9 mouse cellular contexts compared by ENCODE assay signal in the genomic region with DNA sequence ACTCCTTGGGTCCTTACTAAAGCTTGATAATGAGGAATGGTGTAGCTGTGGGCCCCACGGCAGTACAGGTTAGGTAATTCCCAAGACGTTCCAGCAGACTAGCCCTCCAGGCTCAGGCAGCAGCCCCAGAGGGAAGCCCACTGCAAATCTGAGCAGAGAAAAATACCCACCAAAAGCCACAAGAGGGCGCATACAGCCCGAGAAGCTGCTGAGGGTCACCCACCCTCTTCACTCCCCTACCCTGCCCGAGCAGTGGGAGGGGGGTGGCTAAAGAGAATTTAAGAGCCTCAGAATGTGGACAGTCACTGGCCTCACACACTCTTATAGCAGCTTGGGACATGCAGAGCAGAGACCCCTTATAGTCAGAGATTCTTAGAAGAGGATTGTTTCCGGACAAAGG. TPM values are rescaled to one million over a fixed set of nuclear protein-coding genes. Genes with fewer than 3 reads are reported as not detected.
DNase-seq lines count a peak whose midpoint lies in the region; ATAC-seq and TF ChIP-seq lines count a peak whose summit lies in the region.
"Had no signal": no experiment of that assay in that cellular context is flagged by ENCODE, and none has a peak within 500 bp of the region (broad histone marks: within the 10 kb centered on the region; RNA-seq: fewer than 3 reads in every experiment).

No protein-coding gene starts in this region.

- 10% methylated on average over 6 of the region's 6 CpGs for WGBS in neural tube, embryonic 15.5 days
- 18% methylated on average over 6 of the region's 6 CpGs for WGBS in liver, postnatal 0 days (ENCODE audit: insufficient replicate concordance)
- WGBS in stomach, embryonic 16.5 days = 15% methylated on average over 6 of the region's 6 CpGs

- no peaks in the 10 kb centered on the region for H3K9me3 ChIP-seq in neural tube, embryonic 15.5 days (replicated peaks)
- H3K9me3 ChIP-seq in liver, postnatal 0 days (ENCODE audit: low read length) = no peaks in the 10 kb centered on the region
- H3K9me3 ChIP-seq in stomach, embryonic 16.5 days (replicated peaks; ENCODE audit: control insufficient read depth, low read length) = no peaks in the 10 kb centered on the region

- no peak overlapping the region for H3K4me3 ChIP-seq in neural tube, embryonic 15.5 days (replicated peaks)
- H3K4me3 ChIP-seq in cortical plate, adult 2 months (ENCODE audit: insufficient read depth, low read length) = no peak overlapping the region
- no peak overlapping the region for H3K4me3 ChIP-seq in liver, postnatal 0 days (ENCODE audit: low read depth, low read length)
- H3K4me3 ChIP-seq in stomach, embryonic 16.5 days (replicated peaks; ENCODE audit: low read length) = no peak overlapping the region

- H3K36me3 ChIP-seq in neural tube, embryonic 15.5 days = no peaks in the 10 kb centered on the region
- no peaks in the 10 kb centered on the region for H3K36me3 ChIP-seq in liver, postnatal 0 days (replicated peaks; ENCODE audit: insufficient read depth, low read length)
- no peaks in the 10 kb centered on the region for H3K36me3 ChIP-seq in stomach, embryonic 16.5 days (ENCODE audit: control insufficient read depth, insufficient read depth, low read length)

- H3K9ac ChIP-seq in neural tube, embryonic 15.5 days (replicated peaks) = no peak overlapping the region
- no peak overlapping the region for H3K9ac ChIP-seq in liver, postnatal 0 days (replicated peaks)
- H3K9ac ChIP-seq in stomach, embryonic 16.5 days (ENCODE audit: low read length) = peak overlapping the region; percentile 20; the same call in 1 of the 2 replicates

- no peak overlapping the region for H3K4me2 ChIP-seq in neural tube, embryonic 15.5 days
- H3K4me2 ChIP-seq in liver, postnatal 0 days (ENCODE audit: low read depth, low read length) = no peak overlapping the region
- H3K4me2 ChIP-seq in stomach, embryonic 16.5 days (ENCODE audit: low read depth, low read length) = no peak overlapping the region

- no peak for ATAC-seq in neural tube, embryonic 15.5 days (ENCODE audit: low FRiP score)
- ATAC-seq in liver, postnatal 0 days = no peak
- ATAC-seq in stomach, embryonic 16.5 days (ENCODE audit: insufficient read depth, low FRiP score) = no peak

- peak; percentile 71 for DNase-seq in neural tube, embryonic 10.5 days (ENCODE audit: extremely low spot score, low spot score)
- DNase-seq in heart, postnatal 4 days = peak; percentile 67
- DNase-seq in liver, postnatal 0 days = no peak
- DNase-seq in frontal cortex, postnatal 14 days (ENCODE audit: low spot score in 2 of 2) = no peak
- no peak for DNase-seq in spleen, postnatal 10 days (ENCODE audit: low spot score in 2 of 2)

- peak; percentile 56 for TF ChIP-seq CTCF in cortical plate, adult 2 months (IDR thresholded peaks at IDR 0.05; ENCODE audit: extremely low read depth, insufficient read depth, low read length)
- TF ChIP-seq CTCF in liver, postnatal 0 days (IDR thresholded peaks at IDR 0.05; ENCODE audit: low read depth) = peak; percentile 71

- H3K27me3 ChIP-seq in neural tube, embryonic 15.5 days (replicated peaks) = peaks cover 41% of the 10 kb centered on the region
- peaks cover 27% of the 10 kb centered on the region for H3K27me3 ChIP-seq in liver, postnatal 0 days (ENCODE audit: insufficient read depth, low read length)
- H3K27me3 ChIP-seq in stomach, embryonic 16.5 days (ENCODE audit: control insufficient read depth, insufficient read depth, low read length) = peaks cover 9% of the 10 kb centered on the region

- H3K27ac ChIP-seq in neural tube, embryonic 15.5 days (replicated peaks) = no peak overlapping the region
- H3K27ac ChIP-seq in cortical plate, adult 2 months (ENCODE audit: insufficient read depth, low read length) = no peak overlapping the region
- H3K27ac ChIP-seq in liver, postnatal 0 days (ENCODE audit: low read depth) = no peak overlapping the region
- H3K27ac ChIP-seq in stomach, embryonic 16.5 days (ENCODE audit: low read length) = no peak overlapping the region; the same call in 1 of the 2 replicates

- TF ChIP-seq POLR2A in cortical plate, adult 2 months (IDR thresholded peaks at IDR 0.05; ENCODE audit: extremely low read depth, insufficient read depth, low read length) = no peak

- TF ChIP-seq EP300 in liver, postnatal 0 days (IDR thresholded peaks at IDR 0.05; ENCODE audit: low read depth) = no peak

- peaks cover 18% of the 10 kb centered on the region for H3K4me1 ChIP-seq in neural tube, embryonic 15.5 days
- H3K4me1 ChIP-seq in cortical plate, adult 2 months (ENCODE audit: control insufficient read depth, insufficient read depth, low read length) = peaks cover 5% of the 10 kb centered on the region
- peaks cover 6% of the 10 kb centered on the region; the same call in 1 of the 2 replicates for H3K4me1 ChIP-seq in liver, postnatal 0 days (ENCODE audit: insufficient read depth)
- peaks cover 40% of the 10 kb centered on the region for H3K4me1 ChIP-seq in stomach, embryonic 16.5 days (ENCODE audit: control insufficient read depth, insufficient read depth, low read length)

RNA-seq across cellular contexts. Expression of gene Rin1, which starts 6.0 kb away (rescaled TPM):
- 0.89 and 1.0 TPM in 2 replicates for polyA plus RNA-seq in neural tube, embryonic 15.5 days (2015; fragmentation: Nextera tagmentation; extraction: Ambion mirVana)
- 68.7 and 69.0 TPM in 2 replicates for polyA plus RNA-seq in cortical plate, adult 2 months (2012; rRNA removed)
- total RNA-seq in heart, postnatal 4 days (2021) = 1 to 10 TPM; 2.2 to 2.9 TPM
- polyA plus RNA-seq in liver, postnatal 0 days (2015; fragmentation: Nextera tagmentation; extraction: Ambion mirVana) = 0.21 and 0.36 TPM in 2 replicates
- polyA plus RNA-seq in stomach, embryonic 16.5 days (2015; fragmentation: Nextera tagmentation; extraction: Ambion mirVana) = 4.5 and 4.9 TPM in 2 replicates

RNA-seq across cellular contexts. Expression of gene Cd248, which starts 11.6 kb away (rescaled TPM):
- polyA plus RNA-seq in neural tube, embryonic 15.5 days (2015; fragmentation: Nextera tagmentation; extraction: Ambion mirVana) = 19.9 and 27.4 TPM in 2 replicates
- polyA plus RNA-seq in cortical plate, adult 2 months (2012; rRNA removed) = 5.8 and 6.3 TPM in 2 replicates
- total RNA-seq in heart, postnatal 4 days (2021) = 10 to 100 TPM; 25.8 to 27.1 TPM
- 2.0 and 2.4 TPM in 2 replicates for polyA plus RNA-seq in liver, postnatal 0 days (2015; fragmentation: Nextera tagmentation; extraction: Ambion mirVana)
- polyA plus RNA-seq in stomach, embryonic 16.5 days (2015; fragmentation: Nextera tagmentation; extraction: Ambion mirVana) = 69.8 and 76.9 TPM in 2 replicates
- total RNA-seq: neutrophil, adult 5-6 weeks had no signal

RNA-seq across cellular contexts. Expression of gene Brms1, which starts 15.1 kb away (rescaled TPM):
- polyA plus RNA-seq in neural tube, embryonic 15.5 days (2015; fragmentation: Nextera tagmentation; extraction: Ambion mirVana) = 21.6 and 32.6 TPM in 2 replicates
- 29.1 and 34.8 TPM in 2 replicates for polyA plus RNA-seq in cortical plate, adult 2 months (2012; rRNA removed)
- total RNA-seq in heart, postnatal 4 days (2021) = 10 to 100 TPM; 16.7 to 18.2 TPM
- polyA plus RNA-seq in liver, postnatal 0 days (2015; fragmentation: Nextera tagmentation; extraction: Ambion mirVana) = 20.7 and 22.6 TPM in 2 replicates
- polyA plus RNA-seq in stomach, embryonic 16.5 days (2015; fragmentation: Nextera tagmentation; extraction: Ambion mirVana) = 39.8 and 43.9 TPM in 2 replicates

RNA-seq across cellular contexts. Expression of gene AC124502.3, which starts 17.6 kb away (rescaled TPM):
- 4.1 and 4.2 TPM in 2 replicates for polyA plus RNA-seq in neural tube, embryonic 15.5 days (2015; fragmentation: Nextera tagmentation; extraction: Ambion mirVana)
- polyA plus RNA-seq in cortical plate, adult 2 months (2012; rRNA removed) = 4.8 and 6.8 TPM in 2 replicates
- 1 to 10 TPM; 1.6 to 2.0 TPM for total RNA-seq in heart, postnatal 4 days (2021)
- 0.19 and 0.31 TPM in 2 replicates for polyA plus RNA-seq in liver, postnatal 0 days (2015; fragmentation: Nextera tagmentation; extraction: Ambion mirVana)
- polyA plus RNA-seq in stomach, embryonic 16.5 days (2015; fragmentation: Nextera tagmentation; extraction: Ambion mirVana) = 0.99 and 1.3 TPM in 2 replicates

RNA-seq across cellular contexts. Expression of gene B4gat1, which starts 17.6 kb away (rescaled TPM):
- 103 and 113 TPM in 2 replicates for polyA plus RNA-seq in neural tube, embryonic 15.5 days (2015; fragmentation: Nextera tagmentation; extraction: Ambion mirVana)
- 106 and 111 TPM in 2 replicates for polyA plus RNA-seq in cortical plate, adult 2 months (2012; rRNA removed)
- 10 to 100 TPM; 33.0 to 36.8 TPM for total RNA-seq in heart, postnatal 4 days (2021)
- 11.7 and 12.4 TPM in 2 replicates for polyA plus RNA-seq in liver, postnatal 0 days (2015; fragmentation: Nextera tagmentation; extraction: Ambion mirVana)
- 41.8 and 44.1 TPM in 2 replicates for polyA plus RNA-seq in stomach, embryonic 16.5 days (2015; fragmentation: Nextera tagmentation; extraction: Ambion mirVana)

Comparison
In these comparisons a context has a peak if more than half of its experiments do, and no peak if none do; other contexts are left out.
1. DNase-seq: peak in neural tube, embryonic 10.5 days (single experiment) and heart, postnatal 4 days (single experiment); none in liver, postnatal 0 days (single experiment), frontal cortex, postnatal 14 days (0 of 2) and spleen, postnatal 10 days (0 of 2).
2. RNA of gene Rin1, which starts 6.0 kb away (polyA plus RNA-seq): 68.7 to 69.0 TPM in cortical plate, adult 2 months; 4.5 to 4.9 TPM in stomach, embryonic 16.5 days, 0.89 to 1.0 TPM in neural tube, embryonic 15.5 days and 0.21 to 0.36 TPM in liver, postnatal 0 days; every median in the first group is over 10 times any median in the second.